In genomic region chr2:46418281-46418680, GRCm38 (mm10) we compare ENCODE assay signal across 14 mouse cellular contexts.
"Had no signal": no experiment of that assay in that cellular context is flagged by ENCODE, and none has a peak within 500 bp of the region (broad histone marks: within the 10 kb centered on the region; RNA-seq: fewer than 3 reads in every experiment).

No protein-coding gene starts in this region.

- H3K4me1 ChIP-seq: lung, embryonic 15.5 days; megakaryocyte, embryonic 14.5 days; midbrain, embryonic 13.5 days; midbrain, embryonic 15.5 days; neural tube, embryonic 12.5 days; stomach, embryonic 15.5 days had no signal

- DNase-seq: lung, adult 18-20 months; lung, postnatal 14 days; lung, postnatal 36 days; right cerebral cortex, postnatal 14 days; thymus, adult 18-20 months; thymus, postnatal 14 days; thymus, postnatal 36 days had no signal

- H3K4me3 ChIP-seq: lung, embryonic 15.5 days; megakaryocyte, embryonic 14.5 days; midbrain, embryonic 13.5 days; midbrain, embryonic 15.5 days; neural tube, embryonic 12.5 days; stomach, embryonic 15.5 days had no signal

- ATAC-seq: lung, postnatal 0 days; midbrain, embryonic 13.5 days; midbrain, embryonic 15.5 days had no signal
